Mouse (Mus musculus) CD4-positive, CD25-positive, alpha-beta regulatory T cell, adult 2 months (primary cell): ENCODE results near the gene Mtus2.

Experiments used
- DNase-seq: peaks from one replicate; pipeline ENCODE4 v3.0.0-alpha.2; 2012; ENCODE audit warnings: low read depth, low spot score

Gene Mtus2

DNA sequence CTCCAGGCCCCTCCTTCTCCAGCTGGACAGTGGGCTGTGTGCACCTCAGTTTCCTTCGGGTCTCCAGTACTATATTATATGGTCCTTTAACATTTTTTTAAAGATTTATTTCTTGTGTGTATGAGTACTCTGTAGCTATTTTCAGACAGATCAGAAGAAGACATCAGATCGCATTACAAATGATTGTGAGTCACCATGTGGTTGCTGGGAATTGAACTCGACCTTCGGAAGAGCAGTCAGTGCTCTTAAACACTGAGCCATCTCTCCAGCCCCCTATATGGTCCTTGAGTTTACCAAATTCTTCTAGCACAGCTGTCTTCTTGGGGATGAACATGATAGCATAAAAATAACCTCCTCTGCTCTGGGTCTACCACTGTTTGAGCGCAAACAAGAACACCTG is 382.0 kb downstream of the Mtus2 start:
- DNase-seq = no peak

DNA sequence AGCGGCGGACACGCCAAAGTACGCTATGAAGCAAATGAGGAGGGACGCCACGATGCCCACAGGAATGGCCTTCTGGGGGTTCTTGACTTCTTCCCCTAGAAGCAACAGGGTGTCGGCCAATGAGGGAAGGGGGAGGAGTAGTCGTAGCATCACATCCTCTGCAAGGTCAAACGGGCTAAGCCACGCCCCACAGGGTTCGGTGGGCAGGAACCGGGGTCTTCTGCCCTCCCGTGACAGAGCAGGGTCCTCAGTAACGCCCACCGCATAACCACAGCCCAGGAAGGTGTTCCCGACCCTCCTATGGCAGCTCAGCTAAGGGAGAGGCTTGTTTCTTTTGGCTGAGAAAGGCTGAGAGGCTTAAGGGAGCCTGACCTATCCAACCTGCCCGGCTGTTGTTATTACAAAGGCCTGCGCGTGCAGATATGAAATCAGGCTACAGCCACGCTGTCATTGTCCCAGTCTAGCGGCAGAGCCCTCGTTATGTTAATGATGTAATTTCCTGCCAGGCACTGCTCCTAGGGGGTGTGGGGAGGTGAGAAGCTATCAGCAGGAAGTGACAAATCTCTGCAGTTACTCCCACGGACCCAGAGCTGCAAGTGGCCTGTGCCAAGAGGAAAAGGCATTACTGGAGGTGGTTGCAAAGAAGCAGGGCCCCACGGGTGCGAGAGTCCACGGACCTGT is 385.1 kb downstream of the Mtus2 start:
- DNase-seq = peak; percentile 85

DNA sequence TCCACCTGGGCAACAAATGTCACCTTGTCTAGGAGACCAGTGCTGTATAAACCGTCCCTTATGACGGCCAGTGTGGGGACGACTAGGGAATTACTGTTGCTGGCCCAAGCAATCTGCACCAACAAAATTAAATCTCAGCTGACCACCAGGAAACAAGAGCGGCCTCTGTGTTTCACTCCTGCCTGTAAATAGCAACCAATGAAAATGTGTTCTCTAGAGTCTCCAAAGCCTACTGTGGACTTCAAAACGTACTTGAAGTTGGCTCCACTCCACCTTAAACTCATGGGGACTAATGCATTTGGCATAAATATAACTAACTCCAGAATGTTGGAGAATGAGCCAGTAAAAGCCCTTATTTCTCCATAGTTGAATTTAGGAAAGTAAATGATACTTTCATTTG is 387.3 kb downstream of the Mtus2 start:
- no peak for DNase-seq

DNA sequence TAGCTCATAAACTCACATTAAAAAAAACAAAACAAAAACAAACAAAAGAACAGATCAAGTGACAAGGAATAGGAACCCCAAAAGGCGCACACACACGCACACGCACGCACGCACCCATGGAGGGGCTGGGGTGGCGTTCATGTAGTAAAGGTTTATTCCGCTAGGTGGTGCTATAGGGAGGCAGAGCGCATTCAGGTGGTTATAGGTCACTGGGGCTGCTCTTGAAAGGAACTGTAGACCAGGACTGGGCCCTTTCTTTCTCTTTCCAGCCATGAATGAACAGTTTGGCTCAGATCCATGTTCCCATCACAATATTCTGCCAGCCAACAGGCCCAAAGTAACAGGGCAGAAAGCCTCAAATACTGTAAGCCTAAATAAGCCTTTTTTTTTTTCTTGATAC is 389.4 kb downstream of the Mtus2 start:
- DNase-seq = peak; percentile 48

DNA sequence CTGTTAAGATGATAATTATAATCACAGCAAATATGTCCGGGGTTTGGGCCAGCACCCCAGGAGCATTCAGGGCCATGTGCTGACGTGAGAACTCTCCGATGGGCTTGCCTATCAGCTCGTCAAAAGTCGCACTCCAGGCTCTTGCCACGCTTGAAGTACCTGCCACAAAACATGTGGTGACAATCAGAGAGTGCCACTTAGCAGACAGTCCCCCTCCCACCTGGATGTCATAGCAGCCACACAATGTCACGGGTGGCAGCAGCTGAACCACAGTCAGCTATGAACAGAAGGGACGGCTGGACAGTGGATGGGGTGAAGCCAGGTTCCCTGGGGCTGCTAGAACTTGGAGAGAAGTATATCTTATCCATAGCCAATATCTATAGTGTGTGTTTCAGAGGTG is 391.0 kb downstream of the Mtus2 start:
- no peak for DNase-seq

DNA sequence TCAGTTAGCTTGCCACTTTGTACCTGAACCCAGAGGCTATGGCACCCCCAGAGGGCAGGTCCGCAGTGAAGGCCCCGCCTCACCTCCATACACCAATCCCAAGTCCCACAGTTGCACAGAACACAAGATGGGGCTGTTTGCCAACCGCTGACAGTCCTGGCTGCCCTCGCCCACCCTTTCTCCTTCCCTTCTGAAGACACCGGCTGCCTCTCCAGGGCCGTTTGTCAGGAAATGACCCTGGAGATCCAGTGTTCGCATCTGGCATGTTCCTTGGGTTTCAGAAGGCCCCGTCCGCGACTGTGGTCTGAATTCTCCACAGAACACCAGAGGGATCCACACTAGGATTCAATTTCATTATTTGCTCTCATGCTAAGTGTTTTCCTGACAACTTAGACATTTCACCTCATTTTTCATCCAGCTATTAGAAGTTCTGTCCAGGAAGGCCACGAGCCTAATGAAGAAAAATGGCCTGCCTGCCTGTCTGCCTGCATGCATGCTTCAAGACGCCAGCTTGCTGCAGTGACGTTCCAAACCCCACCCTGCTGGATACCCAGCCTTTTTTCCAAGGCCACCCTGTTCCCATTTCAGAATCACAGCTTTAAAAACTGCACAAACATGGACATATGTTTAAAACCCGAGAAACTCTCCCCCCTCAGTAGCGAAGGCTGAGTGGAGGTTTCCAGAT is 392.3 kb downstream of the Mtus2 start:
- DNase-seq = no peak

DNA sequence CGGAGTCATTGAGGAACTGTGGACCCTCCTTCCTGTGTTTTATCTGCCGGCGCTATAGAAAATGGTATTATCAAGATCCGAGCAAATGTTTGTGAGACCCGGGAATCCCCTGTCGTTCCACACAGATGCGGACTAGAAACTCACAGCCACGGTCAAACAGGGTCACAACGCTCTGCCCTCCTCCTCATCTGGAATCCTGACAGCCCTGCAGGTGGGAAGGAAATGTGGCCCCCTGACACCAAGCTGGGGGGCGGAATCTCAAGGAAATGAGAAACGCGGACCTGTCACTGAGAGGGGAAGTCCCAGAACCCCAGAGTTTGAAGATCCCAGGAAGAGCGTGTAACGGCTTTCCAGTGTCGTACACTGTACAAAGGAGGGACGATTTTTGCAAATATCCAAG is 396.3 kb downstream of the Mtus2 start:
- DNase-seq = no peak

DNA sequence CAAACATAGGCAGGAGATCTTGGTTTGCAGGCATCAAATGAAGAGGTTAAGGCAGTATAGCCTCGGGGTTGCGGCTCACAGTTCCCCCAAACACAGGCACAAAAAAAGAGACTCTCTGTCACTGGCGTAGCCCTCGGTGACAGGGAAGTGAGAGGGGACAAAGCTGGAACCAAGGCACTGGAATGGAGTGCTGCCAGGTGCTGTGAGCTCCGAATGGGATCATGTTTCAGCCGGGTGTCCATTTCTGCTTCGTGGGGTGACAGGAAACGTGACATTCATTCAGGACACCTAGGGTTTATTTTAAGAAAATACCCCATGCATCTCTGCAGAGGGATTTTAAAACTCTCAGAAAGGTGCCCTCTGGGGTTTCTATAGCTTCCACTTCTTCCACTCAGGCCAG is 397.4 kb downstream of the Mtus2 start:
- DNase-seq = no peak

DNA sequence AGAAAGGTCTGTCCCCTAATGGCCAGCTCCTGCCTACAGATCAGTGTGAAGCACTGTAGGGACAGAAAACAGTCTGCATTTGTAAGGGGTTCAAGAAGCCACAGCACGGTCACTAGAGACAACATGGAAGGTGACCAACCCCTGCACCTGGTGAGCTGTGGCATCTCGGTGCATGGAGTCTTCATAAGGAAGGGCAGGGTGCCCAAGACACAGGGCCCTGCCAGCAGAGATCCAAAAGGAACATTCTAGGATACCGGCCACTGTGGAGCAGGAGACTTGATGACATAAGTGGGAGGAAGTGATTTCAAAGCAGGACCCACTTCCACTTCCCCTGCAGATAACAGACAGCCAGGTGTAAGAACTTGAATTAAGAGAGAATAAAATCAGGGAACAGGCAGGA is 398.7 kb downstream of the Mtus2 start:
- no peak for DNase-seq

DNA sequence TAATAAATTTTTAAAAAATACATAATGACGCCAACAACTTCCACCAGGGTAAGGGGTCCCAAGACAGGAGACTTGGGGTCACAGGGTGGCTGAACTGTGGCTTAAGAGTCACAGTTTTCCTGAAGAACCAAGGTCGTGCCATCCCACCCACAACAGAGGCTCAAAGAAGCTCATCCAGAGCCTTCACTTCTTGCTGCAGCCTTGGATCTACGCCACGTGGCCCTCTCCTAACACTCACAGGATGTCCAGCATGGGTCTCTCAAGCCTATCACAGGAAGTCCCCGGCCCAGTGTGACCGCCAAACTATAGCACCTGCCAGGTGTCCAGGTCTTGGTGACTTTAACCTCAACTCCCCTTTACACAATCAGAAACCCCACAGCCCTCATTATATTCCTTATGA is 400.0 kb downstream of the Mtus2 start:
- no peak for DNase-seq

DNA sequence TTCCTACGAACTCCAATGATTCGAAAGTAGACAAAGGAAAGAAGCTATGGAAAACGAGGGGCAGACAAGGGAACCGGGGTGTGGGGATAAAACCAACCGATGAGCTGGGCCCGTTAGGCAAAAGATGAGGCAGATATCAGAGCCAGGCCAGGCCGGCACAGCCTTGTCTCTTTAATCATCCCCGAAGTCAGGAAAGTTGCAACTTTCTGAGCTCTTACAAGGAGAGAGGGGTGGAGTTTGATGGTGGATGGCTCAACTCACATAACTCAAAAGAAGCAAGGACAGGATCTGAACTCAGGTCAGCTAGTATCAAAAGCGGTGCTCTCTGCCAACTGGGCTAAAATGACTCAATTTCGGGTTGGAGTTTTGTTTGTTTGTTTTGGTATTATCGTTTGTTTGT is 402.0 kb downstream of the Mtus2 start:
- no peak for DNase-seq

DNA sequence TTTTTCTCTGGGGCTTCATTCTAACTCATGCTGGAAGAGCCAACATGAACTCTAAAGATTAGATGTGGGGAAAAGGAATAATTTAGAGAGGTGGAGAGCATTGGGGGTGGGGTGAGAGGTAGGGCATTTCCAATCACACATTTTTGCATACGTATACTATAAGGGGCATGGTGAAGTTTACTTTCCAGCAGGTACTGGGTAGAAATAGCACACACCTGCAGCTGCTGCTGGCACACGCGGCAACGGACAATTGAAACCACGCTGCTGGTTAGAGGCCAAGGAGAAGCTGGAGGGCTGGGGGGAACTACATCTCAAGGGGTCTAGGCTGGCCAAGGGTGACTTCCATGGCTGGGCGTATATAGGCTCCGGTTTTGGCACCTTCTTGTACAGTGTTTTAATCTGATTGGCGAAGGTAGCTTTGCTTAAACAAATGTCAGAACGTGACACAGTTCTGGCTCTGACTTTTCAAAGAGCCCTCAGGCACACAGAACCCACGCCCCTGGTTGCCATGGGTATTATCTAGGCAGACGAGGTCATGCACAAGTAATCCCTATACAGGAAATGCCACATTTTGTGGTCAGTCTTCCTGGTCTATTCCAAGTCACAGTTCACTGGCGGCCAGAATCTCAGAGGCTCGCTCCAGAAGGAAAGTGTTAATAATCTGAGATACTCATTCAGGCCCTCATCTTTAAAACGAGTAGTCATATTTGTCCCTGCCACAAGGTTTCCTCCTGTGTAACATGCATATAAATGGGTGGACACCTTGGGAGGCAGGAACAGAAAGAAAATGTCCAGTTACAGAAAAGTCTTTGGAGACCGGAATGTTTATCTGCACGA is 404.0 kb downstream of the Mtus2 start:
- DNase-seq = no peak

DNA sequence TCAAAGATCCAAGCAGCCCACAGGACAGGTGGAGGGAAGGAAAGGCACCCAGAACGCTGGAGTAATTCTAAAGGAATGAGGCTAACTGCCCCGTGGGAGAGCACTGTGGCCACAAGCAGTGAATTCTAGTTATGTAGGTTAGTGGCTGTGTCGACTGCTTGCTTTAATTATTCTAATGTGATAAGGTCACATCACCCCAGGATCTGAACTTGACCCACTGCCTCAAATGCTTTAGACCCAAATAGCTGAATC is 404.6 kb downstream of the Mtus2 start:
- DNase-seq = no peak

DNA sequence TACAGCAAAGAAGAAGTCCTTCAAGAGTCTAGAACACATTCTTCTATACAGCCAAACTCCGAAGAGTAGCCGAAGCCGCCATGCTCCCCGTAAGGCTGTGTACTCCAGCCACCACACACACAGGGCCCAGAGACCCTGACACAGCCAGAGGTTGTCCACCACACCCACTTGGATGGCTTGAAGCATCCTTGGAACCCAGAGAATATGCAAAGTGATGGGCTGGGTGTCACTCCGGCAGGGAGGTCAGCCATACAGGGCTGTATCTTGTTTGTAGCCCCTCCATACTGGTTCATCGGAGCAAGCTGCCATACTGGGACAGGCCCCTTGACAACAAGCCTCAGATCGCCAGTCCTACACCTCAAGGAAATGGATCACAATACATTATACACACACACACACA is 405.2 kb downstream of the Mtus2 start:
- no peak for DNase-seq

DNA sequence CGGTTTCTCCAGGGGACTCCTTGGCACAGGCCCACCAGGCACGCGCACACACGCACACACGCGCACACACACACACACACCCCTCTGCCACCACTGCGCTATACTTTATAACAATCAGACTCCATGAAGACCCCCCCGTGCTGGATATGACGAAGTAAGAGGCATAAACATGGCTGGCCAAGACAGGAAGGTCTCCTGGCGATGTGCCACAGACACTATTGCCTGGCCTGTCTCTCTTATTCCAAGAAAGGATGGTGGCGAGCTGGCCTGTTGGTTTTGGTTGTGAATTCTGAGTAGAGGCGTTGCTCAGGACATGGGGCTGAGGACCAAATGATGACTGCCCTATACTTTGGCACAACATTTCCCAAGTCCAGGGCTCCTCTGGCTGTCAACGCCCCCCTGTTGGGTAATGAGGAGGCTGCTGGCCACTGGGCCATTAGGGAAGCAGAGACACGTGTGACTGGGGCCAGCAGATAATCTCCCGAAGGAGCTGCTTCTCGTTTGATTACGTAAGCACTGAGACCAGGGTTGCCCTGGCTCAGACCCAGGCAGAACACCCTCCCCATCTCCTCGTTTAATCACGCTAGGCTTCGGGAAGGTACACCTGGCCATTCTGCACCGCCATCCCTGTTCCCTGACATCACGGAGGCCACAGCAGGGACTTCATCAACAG is 406.5 kb downstream of the Mtus2 start:
- DNase-seq = no peak
